Mouse (Mus musculus) bone marrow, adult 2 months (tissue): ENCODE data around the gene Wdr90.

Experiments
- CTCF ChIP-seq: fragments of 200-500 bp; IDR thresholded peaks from 2 replicates; pipeline ENCODE4 v1.5.1; 2011; ENCODE audit warnings: low read length, control low read depth; ENCODE audit not compliant: control insufficient read depth, insufficient read depth
- POLR2A ChIP-seq: fragments of 200-500 bp; IDR thresholded peaks from 2 replicates; pipeline ENCODE4 v1.6.1; 2011; ENCODE audit warnings: low read depth, mild to moderate bottlenecking, control low read depth, low read length, borderline replicate concordance; ENCODE audit not compliant: control insufficient read depth

DNA sequence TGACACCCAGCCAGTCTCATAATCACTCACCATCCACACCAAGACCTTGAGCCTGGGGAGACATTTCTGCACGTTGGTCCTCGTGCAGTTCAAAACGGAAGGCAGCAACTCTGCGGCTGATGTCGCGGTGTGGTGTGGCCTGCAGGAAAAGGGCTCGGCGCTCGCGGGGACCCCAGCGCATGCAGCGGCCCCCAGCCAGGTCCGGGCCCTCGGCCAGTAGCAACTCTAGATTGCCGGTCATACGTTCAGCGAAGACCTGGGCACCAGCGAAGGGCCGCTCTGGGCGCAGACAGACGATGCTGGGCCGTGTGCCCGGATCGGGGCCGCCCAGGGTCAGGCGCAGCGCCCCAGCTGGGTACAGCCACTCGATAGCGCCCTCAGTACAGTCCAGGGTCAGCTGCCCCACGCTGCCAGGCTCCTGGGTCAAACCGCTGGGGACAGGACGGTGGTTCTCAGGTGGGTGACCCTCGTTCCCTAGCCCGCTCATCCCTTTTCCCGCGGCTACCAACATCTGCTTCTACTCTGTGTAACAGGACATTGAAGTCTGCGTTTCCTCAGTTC, 65.0 kb downstream of the Wdr90 start:
- no peak for TF ChIP-seq CTCF
- TF ChIP-seq POLR2A, result no peak
